Mouse (Mus musculus): ENCODE results near the gene Radil. TPM values are rescaled to one million over a fixed set of nuclear protein-coding genes. Genes with fewer than 3 reads are reported as not detected.

Radil gene
- polyA plus RNA-seq, 1 experiment, result 28.7 TPM

- peak; percentile 71 to 74 for DNase-seq
- H3K4me1 ChIP-seq (ENCODE audit: control insufficient read depth, insufficient read depth, low read length), result peaks cover 17% of the 10 kb centered on the region
- H3K27ac ChIP-seq (ENCODE audit: insufficient read depth, low read length), result peak overlapping the region; percentile 2; the same call in 1 of the 2 replicates
- WGBS, result 12% methylated on average over 12 of the region's 12 CpGs
- TF ChIP-seq POLR2A (IDR thresholded peaks at IDR 0.05; ENCODE audit: borderline replicate concordance, insufficient read depth, low read length) (no peak), CTCF (IDR thresholded peaks at IDR 0.05; ENCODE audit: borderline replicate concordance, insufficient read depth, low read depth, low read length) (no peak)
- no peaks in the 10 kb centered on the region for H3K27me3 ChIP-seq (ENCODE audit: control insufficient read depth, insufficient read depth, low read length)
- H3K4me3 ChIP-seq (replicated peaks; ENCODE audit: insufficient read depth, low read depth, low read length), result no peak overlapping the region
These were observed 73.6 kb downstream of the Radil start for GRCm38 (mm10) chr5:142477346-142477745.

GRCm38 (mm10) chr5:142475669-142476068 lies 75.2 kb downstream of the Radil start:
- 67% methylated on average over 7 of the region's 7 CpGs for WGBS
- no peak overlapping the region for H3K27ac ChIP-seq (ENCODE audit: insufficient read depth, low read length)
- no peak for TF ChIP-seq POLR2A (IDR thresholded peaks at IDR 0.05; ENCODE audit: borderline replicate concordance, insufficient read depth, low read length)
- no peak for TF ChIP-seq CTCF (IDR thresholded peaks at IDR 0.05; ENCODE audit: borderline replicate concordance, insufficient read depth, low read depth, low read length)
- H3K4me1 ChIP-seq (ENCODE audit: control insufficient read depth, insufficient read depth, low read length), result peaks cover 17% of the 10 kb centered on the region
- no peak for DNase-seq
- H3K4me3 ChIP-seq (replicated peaks; ENCODE audit: insufficient read depth, low read depth, low read length), result no peak overlapping the region
- no peaks in the 10 kb centered on the region for H3K27me3 ChIP-seq (ENCODE audit: control insufficient read depth, insufficient read depth, low read length)

- DNase-seq, result peak; percentile 34 to 50
- TF ChIP-seq CTCF (IDR thresholded peaks at IDR 0.05; ENCODE audit: borderline replicate concordance, insufficient read depth, low read depth, low read length) (no peak), POLR2A (IDR thresholded peaks at IDR 0.05; ENCODE audit: borderline replicate concordance, insufficient read depth, low read length) (no peak)
- 4% methylated on average over 10 of the region's 10 CpGs for WGBS
- no peak overlapping the region for H3K4me3 ChIP-seq (replicated peaks; ENCODE audit: insufficient read depth, low read depth, low read length)
- H3K27ac ChIP-seq (ENCODE audit: insufficient read depth, low read length), result no peak overlapping the region
- no peaks in the 10 kb centered on the region for H3K27me3 ChIP-seq (ENCODE audit: control insufficient read depth, insufficient read depth, low read length)
- peaks cover 17% of the 10 kb centered on the region for H3K4me1 ChIP-seq (ENCODE audit: control insufficient read depth, insufficient read depth, low read length)
These were observed 77.2 kb downstream of the Radil start for GRCm38 (mm10) chr5:142473696-142474095.

- WGBS, result 72% methylated on average over 11 of the region's 11 CpGs
- TF ChIP-seq POLR2A (IDR thresholded peaks at IDR 0.05; ENCODE audit: borderline replicate concordance, insufficient read depth, low read length), result no peak
- no peak for TF ChIP-seq CTCF (IDR thresholded peaks at IDR 0.05; ENCODE audit: borderline replicate concordance, insufficient read depth, low read depth, low read length)
- Histone ChIP-seq H3K27me3 (ENCODE audit: control insufficient read depth, insufficient read depth, low read length) (no peaks in the 10 kb centered on the region), H3K27ac (ENCODE audit: insufficient read depth, low read length) (no peak overlapping the region), H3K4me3 (replicated peaks; ENCODE audit: insufficient read depth, low read depth, low read length) (no peak overlapping the region), H3K4me1 (ENCODE audit: control insufficient read depth, insufficient read depth, low read length) (peaks cover 14% of the 10 kb centered on the region; the same call in 1 of the 2 replicates)
- no peak for DNase-seq
These were observed 81.1 kb downstream of the Radil start for GRCm38 (mm10) chr5:142469796-142470195.

- H3K4me3 ChIP-seq (replicated peaks; ENCODE audit: insufficient read depth, low read depth, low read length), result no peak overlapping the region
- H3K4me1 ChIP-seq (ENCODE audit: control insufficient read depth, insufficient read depth, low read length), result peaks cover 6% of the 10 kb centered on the region; the same call in 1 of the 2 replicates
- H3K27me3 ChIP-seq (ENCODE audit: control insufficient read depth, insufficient read depth, low read length), result no peaks in the 10 kb centered on the region
- DNase-seq, result no peak
- TF ChIP-seq POLR2A (IDR thresholded peaks at IDR 0.05; ENCODE audit: borderline replicate concordance, insufficient read depth, low read length) (no peak), CTCF (IDR thresholded peaks at IDR 0.05; ENCODE audit: borderline replicate concordance, insufficient read depth, low read depth, low read length) (no peak)
- WGBS, result 95% methylated on average over 13 of the region's 13 CpGs
- H3K27ac ChIP-seq (ENCODE audit: insufficient read depth, low read length), result no peak overlapping the region
These were observed 82.5 kb downstream of the Radil start for GRCm38 (mm10) chr5:142468375-142468774.

GRCm38 (mm10) chr5:142463461-142464454 lies 87.1 kb downstream of the Radil start, which contains the start of gene Ap5z1:
Gene Ap5z1, plus strand, starts transcription at chr5:142463944.
- peak; percentile 91 to 96 for DNase-seq
- under 1% methylated on average over 60 of the region's 60 CpGs for WGBS
- peak; percentile 87 for TF ChIP-seq POLR2A (IDR thresholded peaks at IDR 0.05; ENCODE audit: borderline replicate concordance, insufficient read depth, low read length)
- TF ChIP-seq CTCF (IDR thresholded peaks at IDR 0.05; ENCODE audit: borderline replicate concordance, insufficient read depth, low read depth, low read length), result no peak
- Histone ChIP-seq H3K4me3 (replicated peaks; ENCODE audit: insufficient read depth, low read depth, low read length) (peak within 1 kb of the TSS; percentile 89), H3K27ac (ENCODE audit: insufficient read depth, low read length) (peak within 1 kb of the TSS; percentile 74), H3K4me1 (ENCODE audit: control insufficient read depth, insufficient read depth, low read length) (peaks cover 5% of the 10 kb centered on the region), H3K27me3 (ENCODE audit: control insufficient read depth, insufficient read depth, low read length) (no peaks in the 10 kb centered on the region)

GRCm38 (mm10) chr5:142463011-142463410 lies 87.9 kb downstream of the Radil start:
- DNase-seq, result no peak
- H3K4me3 ChIP-seq (replicated peaks; ENCODE audit: insufficient read depth, low read depth, low read length), result no peak overlapping the region
- 57% methylated on average over 6 of the region's 6 CpGs for WGBS
- H3K27me3 ChIP-seq (ENCODE audit: control insufficient read depth, insufficient read depth, low read length), result no peaks in the 10 kb centered on the region
- TF ChIP-seq CTCF (IDR thresholded peaks at IDR 0.05; ENCODE audit: borderline replicate concordance, insufficient read depth, low read depth, low read length), result no peak
- TF ChIP-seq POLR2A (IDR thresholded peaks at IDR 0.05; ENCODE audit: borderline replicate concordance, insufficient read depth, low read length), result no peak
- peaks cover 12% of the 10 kb centered on the region for H3K4me1 ChIP-seq (ENCODE audit: control insufficient read depth, insufficient read depth, low read length)
- H3K27ac ChIP-seq (ENCODE audit: insufficient read depth, low read length), result peak overlapping the region; percentile 74

GRCm38 (mm10) chr5:142462641-142462948 lies 88.3 kb downstream of the Radil start:
- Histone ChIP-seq H3K27ac (ENCODE audit: insufficient read depth, low read length) (0 out of 2 replicates have a peak overlapping the region, but pooled peaks have one; percentile 74), H3K4me3 (replicated peaks; ENCODE audit: insufficient read depth, low read depth, low read length) (no peak overlapping the region), H3K4me1 (ENCODE audit: control insufficient read depth, insufficient read depth, low read length) (peaks cover 16% of the 10 kb centered on the region), H3K27me3 (ENCODE audit: control insufficient read depth, insufficient read depth, low read length) (no peaks in the 10 kb centered on the region)
- DNase-seq, result no peak
- TF ChIP-seq CTCF (IDR thresholded peaks at IDR 0.05; ENCODE audit: borderline replicate concordance, insufficient read depth, low read depth, low read length) (no peak), POLR2A (IDR thresholded peaks at IDR 0.05; ENCODE audit: borderline replicate concordance, insufficient read depth, low read length) (no peak)
- 100% methylated on average over 2 of the region's 2 CpGs for WGBS
